Comparison of ENCODE assay signal across 7 mouse cellular contexts in the genomic region with DNA sequence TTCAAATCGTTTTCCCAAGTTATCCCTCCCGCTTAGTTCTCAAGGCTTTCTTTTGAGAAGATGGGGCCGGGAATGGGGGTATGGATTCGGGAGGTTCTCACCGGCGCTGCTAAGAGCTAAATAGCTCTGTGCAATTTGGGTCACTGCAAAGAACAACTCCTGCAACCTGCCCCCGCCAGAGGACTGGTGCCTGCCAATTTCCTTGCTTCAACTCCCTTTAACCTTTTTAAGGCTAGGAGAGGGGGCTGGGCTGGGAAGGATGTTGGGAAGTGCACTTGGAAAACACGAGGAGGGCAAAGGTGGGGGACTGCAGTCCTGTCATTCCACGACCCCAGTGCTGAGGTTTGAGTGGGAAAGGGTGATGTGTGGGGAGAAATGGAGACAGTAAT. TPM values are rescaled to one million over a fixed set of nuclear protein-coding genes. Genes with fewer than 3 reads are reported as not detected.
A peak's percentile ranks its signal among the peaks of the same experiment; 100 is the strongest.
DNase-seq lines count a peak whose midpoint lies in the region; ATAC-seq and TF ChIP-seq lines count a peak whose summit lies in the region.

No protein-coding gene starts in this region.

- TF ChIP-seq CTCF in lung, embryonic 14.5 days (IDR thresholded peaks at IDR 0.05; ENCODE audit: low read depth) = no peak

- WGBS in kidney, embryonic 15.5 days = 0% methylated on average over 9 of the region's 9 CpGs
- under 1% methylated on average over 9 of the region's 9 CpGs for WGBS in lung, embryonic 14.5 days

- no peaks in the 10 kb centered on the region for H3K27me3 ChIP-seq in kidney, embryonic 15.5 days
- H3K27me3 ChIP-seq in lung, embryonic 14.5 days (ENCODE audit: insufficient read depth, low read length) = no peaks in the 10 kb centered on the region

- H3K9ac ChIP-seq in kidney, embryonic 15.5 days = peak overlapping the region; percentile 90
- H3K9ac ChIP-seq in lung, embryonic 14.5 days = peak overlapping the region; percentile 59

- DNase-seq in thymus, adult 18-20 months = peak; percentile 21 to 31
- no peak for DNase-seq in thymus, postnatal 25 days
- peak; percentile 24 for DNase-seq in c-Kit-positive CD71-positive TER-119-positive erythroid progenitor cells, embryonic 14.5 days (ENCODE audit: low spot score)
- DNase-seq in frontal cortex, postnatal 14 days (ENCODE audit: low spot score in 2 of 2) = peak; percentile 29 to 42
- no peak for DNase-seq in lung, embryonic 14.5 days
- peak; percentile 45 for DNase-seq in spleen, adult 12 weeks (ENCODE audit: low spot score)

- H3K9me3 ChIP-seq in kidney, embryonic 15.5 days (replicated peaks) = no peaks in the 10 kb centered on the region
- H3K9me3 ChIP-seq in lung, embryonic 14.5 days (ENCODE audit: low read depth, low read length) = no peaks in the 10 kb centered on the region

- peak overlapping the region; percentile 54; the same call in 1 of the 2 replicates for H3K27ac ChIP-seq in kidney, embryonic 15.5 days
- 0 out of 2 replicates have a peak overlapping the region, but pooled peaks have one; percentile 37 for H3K27ac ChIP-seq in lung, embryonic 14.5 days (ENCODE audit: low read depth)

- H3K4me1 ChIP-seq in kidney, embryonic 15.5 days = peaks cover 39% of the 10 kb centered on the region
- peaks cover 6% of the 10 kb centered on the region; the same call in 1 of the 2 replicates for H3K4me1 ChIP-seq in lung, embryonic 14.5 days (ENCODE audit: insufficient read depth)

- H3K4me3 ChIP-seq in kidney, embryonic 15.5 days (replicated peaks) = peak overlapping the region; percentile 83
- peak overlapping the region; percentile 87 for H3K4me3 ChIP-seq in lung, embryonic 14.5 days (ENCODE audit: low read depth, low read length)

- H3K36me3 ChIP-seq in kidney, embryonic 15.5 days = peaks cover 14% of the 10 kb centered on the region
- peaks cover 26% of the 10 kb centered on the region for H3K36me3 ChIP-seq in lung, embryonic 14.5 days (ENCODE audit: insufficient read depth)

- H3K4me2 ChIP-seq in kidney, embryonic 15.5 days = peak overlapping the region; percentile 94
- H3K4me2 ChIP-seq in lung, embryonic 14.5 days = peak overlapping the region; percentile 91

- ATAC-seq in kidney, embryonic 15.5 days (replicated peaks; ENCODE audit: low FRiP score) = peak; percentile 44
- ATAC-seq in lung, embryonic 14.5 days (ENCODE audit: insufficient read depth) = peak; percentile 25

RNA-seq across cellular contexts. Expression of a gene that starts 0.5 kb away (rescaled TPM):
- polyA plus RNA-seq in kidney, embryonic 15.5 days (2015; fragmentation: Nextera tagmentation; extraction: Ambion mirVana) = 8.2 and 8.3 TPM in 2 replicates
- 5.6 and 6.5 TPM in 2 replicates for polyA plus RNA-seq in lung, embryonic 14.5 days (2014; fragmentation: Nextera tagmentation; extraction: Ambion mirVana)

Comparison
In these comparisons a context has a peak if more than half of its experiments do, and no peak if none do; other contexts are left out.
1. DNase-seq: peak in thymus, adult 18-20 months (2 of 2), c-Kit-positive CD71-positive TER-119-positive erythroid progenitor cells, embryonic 14.5 days (single experiment), frontal cortex, postnatal 14 days (2 of 2) and spleen, adult 12 weeks (single experiment); none in thymus, postnatal 25 days (single experiment) and lung, embryonic 14.5 days (single experiment).